Mouse (Mus musculus): ENCODE results near the gene Olfr1106.

Olfr1106 gene

DNA sequence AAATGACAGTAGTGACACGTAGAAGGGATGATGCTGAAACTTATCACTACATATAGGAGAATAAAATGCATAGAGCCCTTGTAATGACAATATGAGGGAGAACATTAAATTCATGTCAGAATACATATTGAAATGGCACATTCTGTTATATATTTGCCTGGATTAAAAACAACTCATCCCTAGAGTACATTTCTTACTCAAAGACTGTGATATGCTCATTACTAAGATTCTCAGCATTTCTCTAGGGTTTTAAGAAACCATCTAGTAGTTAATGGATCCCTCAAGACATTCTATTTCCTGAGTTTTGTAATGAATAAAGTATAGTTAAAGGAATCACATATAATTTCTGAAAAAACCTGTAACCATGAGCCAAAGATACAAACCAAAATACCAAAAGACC lies at the start of gene Olfr1106:
TSS of gene Olfr1106 (minus strand) at position 101 of the 400 bp plus-strand sequence.
- DNase-seq (ENCODE audit: low spot score in 2 of 2): no peak

DNA sequence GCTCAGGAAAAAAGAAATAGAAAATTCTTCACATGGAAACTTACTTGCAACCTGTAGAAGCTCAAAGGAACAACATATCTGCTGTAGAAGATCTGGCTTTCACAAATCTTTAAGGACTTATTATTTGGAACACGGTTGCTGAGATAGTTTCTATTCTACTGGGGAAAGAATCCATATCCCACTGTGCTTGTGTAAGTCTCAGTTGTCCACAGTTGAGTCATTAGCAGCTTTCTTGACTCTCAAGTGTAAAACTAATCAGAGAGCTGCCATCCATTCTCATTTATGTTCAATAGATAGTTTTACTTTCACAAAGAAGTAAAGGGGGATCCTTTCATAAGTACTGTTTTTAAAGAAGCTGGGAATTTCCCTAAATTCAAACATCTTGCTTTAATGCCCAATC lies 43.8 kb upstream of the Olfr1106 start, which contains the start of gene Olfr1109:
TSS of gene Olfr1109 (minus strand) at position 101 of the 400 bp plus-strand sequence.
- DNase-seq (ENCODE audit: low spot score in 2 of 2): no peak

DNA sequence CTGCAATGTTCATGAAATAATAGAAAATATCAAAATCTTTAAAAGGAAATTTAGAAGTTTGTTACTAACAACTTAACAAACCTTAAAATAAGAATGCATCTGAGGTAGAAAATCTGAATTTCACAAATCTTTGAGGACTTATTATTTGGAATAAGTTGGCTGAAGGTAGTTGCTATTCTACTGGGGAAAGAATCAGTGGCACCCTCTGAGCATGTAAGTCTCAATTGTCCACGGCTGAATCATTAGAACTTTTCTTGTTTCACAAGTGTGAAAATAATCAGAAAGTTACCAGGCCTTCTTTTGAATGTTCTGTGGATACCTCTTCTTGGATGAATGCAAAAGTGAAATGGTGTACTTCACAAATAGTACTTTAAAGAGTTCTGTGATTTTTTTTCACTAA lies 23.6 kb upstream of the Olfr1106 start, which contains the start of gene Olfr1107:
TSS of gene Olfr1107 (minus strand) at position 101 of the 400 bp plus-strand sequence.
- no peak for DNase-seq (ENCODE audit: low spot score in 2 of 2)

GRCm38 (mm10) chr2:87036431-87036830 lies 15.6 kb downstream of the Olfr1106 start, which contains the start of gene Olfr1105:
TSS of gene Olfr1105 (minus strand) at chr2:87036531.
- no peak for DNase-seq (ENCODE audit: low spot score in 2 of 2)

DNA sequence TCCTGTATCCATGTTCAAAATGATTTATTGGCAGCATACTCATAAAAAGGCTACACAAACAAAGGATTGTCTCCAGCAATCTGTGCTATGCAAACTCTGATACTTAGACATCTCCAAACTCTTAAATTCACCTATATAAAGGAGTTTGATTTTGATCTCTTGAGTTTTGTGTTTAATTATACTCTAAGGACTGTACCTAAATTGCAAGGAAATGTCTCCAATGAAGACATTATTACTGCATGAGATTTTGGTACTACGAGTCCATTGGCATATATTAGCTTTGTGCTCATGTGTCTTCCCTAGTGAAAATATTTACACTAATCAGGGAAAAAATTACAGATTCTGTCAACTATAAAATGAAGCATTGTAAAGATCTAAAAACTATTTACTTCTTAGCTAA lies 25.1 kb downstream of the Olfr1106 start, which contains the start of gene Olfr1104:
TSS of gene Olfr1104 (minus strand) at position 101 of the 400 bp plus-strand sequence.
- no peak for DNase-seq (ENCODE audit: low spot score in 2 of 2)

DNA sequence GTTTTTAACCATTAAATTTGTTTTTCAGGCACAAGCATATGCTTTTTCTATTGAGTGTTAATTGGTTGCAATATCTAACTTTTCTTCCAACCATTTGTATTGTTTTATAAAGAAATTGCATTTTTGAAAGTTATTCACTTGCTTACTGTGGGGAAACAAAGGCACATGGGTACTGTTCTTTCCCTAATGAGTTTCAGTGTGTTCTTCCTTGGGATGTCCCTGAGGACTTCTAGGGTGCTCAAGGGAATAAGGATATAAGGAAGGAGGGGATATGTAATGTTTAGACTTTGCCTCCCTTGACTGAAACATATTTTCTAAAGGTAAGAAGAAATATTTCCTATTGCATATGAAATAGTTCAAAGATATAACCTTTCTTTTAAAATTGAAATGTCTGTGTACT lies 54.0 kb downstream of the Olfr1106 start, which contains the start of gene Olfr1102:
TSS of gene Olfr1102 (plus strand) at position 301 of the 400 bp plus-strand sequence.
- DNase-seq (ENCODE audit: low spot score in 2 of 2): no peak

All from frontal cortex, postnatal 10 days (tissue).